Mouse (Mus musculus) heart, postnatal 36 days (tissue): ENCODE results near the gene Evpl. TPM values are rescaled to one million over a fixed set of nuclear protein-coding genes. Genes with fewer than 3 reads are reported as not detected.

Experiments
- DNase-seq, 2 experiments: peaks; one replicate each; pipeline ENCODE4 v3.0.0; 2021 to 2022
- intact Hi-C: fragments of 180-260 bp; cut with DNase I; formaldehyde crosslinking; loops from one replicate; pipeline ENCODE4 v1.15.1; 2025
- total RNA-seq, 2 experiments: library from RNA; stranded (reverse); gene quantifications; 2 replicates each; pipeline ENCODE4 v1.2.3; 2021

Evpl gene
- total RNA-seq, 2 experiments from 2014 or later: 0.62 to 1.0 TPM

- no peak for DNase-seq
- intact Hi-C loops: no loop called here
These were observed 18.3 kb upstream of the Evpl start for GRCm38 (mm10) chr11:116255982-116256675.

GRCm38 (mm10) chr11:116255090-116255981 is 17.5 kb upstream of the Evpl start:
- DNase-seq: no peak
- intact Hi-C loops: no loop called here

DNA sequence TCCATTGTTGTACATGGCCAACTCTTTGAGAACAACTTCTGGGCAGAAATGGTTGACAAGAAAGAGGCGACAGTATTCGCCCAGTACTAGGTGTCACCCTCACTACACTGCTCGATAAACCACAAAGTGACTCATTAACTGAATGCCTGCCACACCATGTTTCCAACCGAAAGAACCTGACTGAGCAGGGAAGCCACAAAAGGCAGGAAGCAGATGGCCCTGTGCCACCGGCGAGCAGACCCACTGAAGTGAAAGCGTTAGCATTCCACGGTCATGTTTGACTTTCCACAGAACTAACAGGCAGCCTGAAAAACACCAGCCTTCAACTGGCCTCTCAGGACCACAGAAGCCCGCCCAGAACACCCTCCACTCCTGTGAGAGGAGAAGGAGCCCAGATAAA is 16.8 kb upstream of the Evpl start:
- DNase-seq: no peak
- intact Hi-C loops: no loop called here

DNA sequence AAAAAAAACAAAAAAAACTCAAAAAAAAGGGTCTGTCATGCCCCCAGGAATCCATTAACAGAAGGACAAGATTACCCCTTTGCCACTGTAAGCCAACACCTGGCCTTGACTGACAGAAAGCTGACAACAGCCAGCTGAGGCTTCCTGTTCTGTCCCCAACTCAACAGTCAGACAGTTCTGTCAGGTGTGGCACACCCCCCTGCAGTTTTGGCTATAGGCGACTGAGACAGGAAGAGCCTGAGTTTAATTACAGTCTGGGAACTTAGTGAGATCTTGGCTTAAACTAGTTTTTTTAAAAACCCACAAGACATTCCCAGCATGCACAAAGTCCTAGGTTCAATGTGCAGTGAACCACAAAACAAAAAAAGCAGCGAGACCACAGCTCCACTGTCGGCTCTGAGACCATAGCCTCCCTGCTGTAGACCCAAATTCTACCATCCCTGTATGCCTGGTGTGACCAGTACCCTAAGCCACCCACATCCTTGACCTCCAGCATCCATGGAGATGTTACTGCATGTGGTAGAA is 15.3 kb upstream of the Evpl start:
- intact Hi-C loops: no loop called here

GRCm38 (mm10) chr11:116250898-116251297 is 13.0 kb upstream of the Evpl start:
- intact Hi-C loops: no loop called here
- no peak for DNase-seq

More for the DNA sequence above, 15.3 kb upstream of the Evpl start:
- DNase-seq: no peak

DNA sequence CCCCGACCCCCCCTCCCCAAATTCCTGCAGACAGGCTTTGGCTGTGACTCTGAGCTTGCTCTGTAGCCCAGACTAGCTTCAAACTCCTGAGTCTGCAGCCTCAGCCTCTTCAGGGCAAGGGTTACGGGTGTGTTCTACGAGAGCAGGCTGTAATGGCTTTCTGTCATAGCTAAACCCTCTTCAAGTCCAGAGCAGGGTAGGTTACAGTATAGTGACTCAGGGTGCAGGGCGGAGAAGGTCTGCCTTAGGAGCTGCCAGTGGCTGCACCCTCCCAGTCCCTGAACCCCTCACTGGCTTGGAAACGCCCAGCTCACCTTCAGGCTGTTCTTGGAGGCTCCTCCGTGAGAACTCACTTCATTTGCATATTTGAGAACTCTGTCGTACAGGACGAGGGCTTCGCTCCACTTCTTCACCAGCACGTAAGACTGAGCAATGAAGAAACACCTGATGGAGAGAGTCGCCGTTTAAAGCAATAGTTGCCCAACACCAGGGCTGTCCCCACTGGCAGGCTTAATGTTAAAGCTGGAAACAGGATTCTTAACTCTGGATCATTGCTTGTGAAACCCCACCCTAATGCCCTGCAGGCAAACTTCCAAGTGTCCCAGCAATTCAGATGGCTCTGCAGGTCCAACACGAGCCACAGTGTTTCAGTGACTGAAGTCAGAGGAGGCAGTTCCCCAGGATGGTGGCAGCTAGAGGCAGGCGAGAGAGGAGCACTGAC is 9.8 kb upstream of the Evpl start:
- intact Hi-C loops: no loop called here
- no peak for DNase-seq

DNA sequence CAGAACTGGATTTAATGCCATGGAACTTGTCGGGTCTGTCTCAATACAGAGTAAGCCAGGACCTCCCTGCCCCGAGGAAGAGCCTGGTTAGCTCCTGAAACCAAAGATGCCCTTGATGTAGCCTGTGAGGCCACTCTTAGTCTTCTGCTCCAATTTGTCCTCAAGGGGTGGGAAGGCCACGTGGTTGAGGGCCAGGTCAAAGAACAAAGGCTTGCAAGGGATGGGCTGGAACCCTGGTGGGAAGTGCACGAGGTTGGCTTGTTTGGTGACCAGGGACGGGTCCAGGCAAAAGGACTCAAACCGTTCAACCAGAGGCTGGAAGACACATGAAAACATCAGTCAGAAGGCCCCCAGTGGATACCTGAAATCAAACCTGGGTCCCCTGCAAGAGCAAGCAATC is 7.7 kb upstream of the Evpl start:
- no peak for DNase-seq
- intact Hi-C loops: no loop called here

- no peak for DNase-seq
- intact Hi-C loops: no loop called here
These were observed 6.7 kb upstream of the Evpl start for GRCm38 (mm10) chr11:116244580-116244979.

GRCm38 (mm10) chr11:116241744-116242235 is 3.9 kb upstream of the Evpl start:
- intact Hi-C loops: no loop called here

GRCm38 (mm10) chr11:116239797-116240196 is 1.9 kb upstream of the Evpl start:
- DNase-seq: no peak
- intact Hi-C loops: no loop called here

More at GRCm38 (mm10) chr11:116241744-116242235, 3.9 kb upstream of the Evpl start:
- DNase-seq: no peak

- DNase-seq: no peak
- intact Hi-C loops: no loop called here
These were observed 3.0 kb downstream of the Evpl start for GRCm38 (mm10) chr11:116234901-116235300.

DNA sequence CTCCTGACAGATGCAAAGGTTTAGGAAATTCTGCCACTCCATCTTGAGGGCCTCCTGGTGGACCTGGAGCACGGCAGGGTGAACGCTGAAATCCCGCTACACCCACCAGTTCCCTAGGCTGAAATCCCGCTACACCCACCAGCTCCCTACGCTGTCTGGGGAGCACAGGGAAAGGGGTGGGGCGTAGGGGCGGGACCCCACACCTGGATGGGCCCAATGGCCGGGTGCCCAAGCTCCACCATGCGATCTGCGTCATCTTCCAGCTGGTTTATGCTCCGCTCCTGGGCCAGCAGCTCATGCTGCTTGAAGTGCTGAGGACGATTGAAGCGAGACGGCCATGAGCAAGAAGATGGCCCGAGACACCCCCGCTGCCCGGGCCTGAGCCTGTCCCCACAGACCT is 5.5 kb downstream of the Evpl start:
- intact Hi-C loops: no loop called here
- DNase-seq: no peak

DNA sequence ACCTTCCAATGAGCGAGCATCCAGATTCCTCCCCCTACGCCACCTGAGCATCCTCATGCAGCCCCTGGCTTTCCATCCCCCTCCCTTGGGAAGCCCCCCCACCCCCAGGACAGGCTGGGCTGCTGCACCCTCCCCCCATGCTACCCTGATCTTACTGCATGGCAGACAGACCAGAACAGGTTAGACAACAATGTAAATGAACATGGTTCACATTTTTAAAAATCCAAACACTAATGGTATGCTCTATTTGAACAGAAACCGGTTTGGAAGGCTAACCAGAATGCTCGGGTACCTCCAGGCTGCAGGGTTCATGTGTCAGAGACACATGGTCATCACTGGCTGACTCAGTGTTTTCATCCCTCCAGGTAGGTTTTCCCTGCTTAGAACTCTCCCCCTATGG is 9.2 kb downstream of the Evpl start:
- no peak for DNase-seq
- intact Hi-C loops: loop anchor here (5.0 kb wide), 1 partner anchor 219 kb away; no protein-coding TSS in a partner anchor

GRCm38 (mm10) chr11:116226414-116226813 is 11.5 kb downstream of the Evpl start:
- DNase-seq: peak; percentile 76 to 87
- intact Hi-C loops: loop anchor here (1.0 to 5.0 kb wide), 3 partner anchors 68 to 238 kb away; no protein-coding TSS in a partner anchor

GRCm38 (mm10) chr11:116222740-116223059 is 15.2 kb downstream of the Evpl start:
- DNase-seq: no peak
- intact Hi-C loops: loop anchor here (5.0 kb wide), 1 partner anchor 280 kb away; no protein-coding TSS in a partner anchor

GRCm38 (mm10) chr11:116221931-116222739 is 15.7 kb downstream of the Evpl start:
- peak; percentile 38 to 52 for DNase-seq
- intact Hi-C loops: loop anchor here (5.0 kb wide), 1 partner anchor 280 kb away; no protein-coding TSS in a partner anchor

DNA sequence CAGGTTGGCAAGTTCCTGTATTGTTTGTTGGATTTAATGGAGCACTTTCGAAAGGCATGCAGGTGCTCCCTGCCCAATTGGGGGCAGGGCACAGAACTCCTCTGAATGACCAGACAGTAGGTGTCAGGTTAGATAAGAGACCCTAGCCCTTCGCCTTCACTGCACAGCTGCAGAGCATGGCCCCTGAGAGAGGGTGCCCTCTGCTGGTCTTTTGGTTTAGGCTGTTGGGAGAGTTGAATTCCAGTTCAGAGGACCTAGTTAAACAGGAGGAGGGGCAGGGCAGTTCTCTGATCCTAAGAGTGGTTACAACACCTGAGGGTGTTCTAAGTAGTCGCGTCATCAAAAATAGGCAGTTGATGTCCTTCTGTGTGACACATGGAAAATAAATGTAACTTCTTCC is 18.0 kb downstream of the Evpl start:
- intact Hi-C loops: loop anchor here (1.0 to 5.0 kb wide), 3 partner anchors 81 to 278 kb away; partner anchors contain the start of gene Wbp2
- peak; percentile 71 to 76 for DNase-seq

- intact Hi-C loops: loop anchor here (1.0 to 5.0 kb wide), 2 partner anchors 80 to 132 kb away; partner anchors contain the start of gene Wbp2
- peak; percentile 79 to 83 for DNase-seq
These were observed 19.0 kb downstream of the Evpl start for GRCm38 (mm10) chr11:116218737-116219400.

- intact Hi-C loops: loop anchor here (5.0 kb wide), 1 partner anchor 131 kb away; the partner anchor contains the start of gene Wbp2
These were observed 19.6 kb downstream of the Evpl start for GRCm38 (mm10) chr11:116218263-116218662.

More at GRCm38 (mm10) chr11:116218263-116218662, 19.6 kb downstream of the Evpl start:
- no peak for DNase-seq
